Mouse (Mus musculus) spleen, adult 18-20 months (tissue): ENCODE measurements at regions not wholly inside any gene's neighbourhood (a gene's known extent, or its start where the extent isn't known, plus 50 kb on each side); places are given as distances from the start of the nearest gene placed in this dataset.

ENCODE experiments used
- DNase-seq, 2 experiments: peaks; one replicate each; pipeline ENCODE4 v3.0.0; 2022; ENCODE audit warnings: mixed read lengths in 2 of 2

DNA sequence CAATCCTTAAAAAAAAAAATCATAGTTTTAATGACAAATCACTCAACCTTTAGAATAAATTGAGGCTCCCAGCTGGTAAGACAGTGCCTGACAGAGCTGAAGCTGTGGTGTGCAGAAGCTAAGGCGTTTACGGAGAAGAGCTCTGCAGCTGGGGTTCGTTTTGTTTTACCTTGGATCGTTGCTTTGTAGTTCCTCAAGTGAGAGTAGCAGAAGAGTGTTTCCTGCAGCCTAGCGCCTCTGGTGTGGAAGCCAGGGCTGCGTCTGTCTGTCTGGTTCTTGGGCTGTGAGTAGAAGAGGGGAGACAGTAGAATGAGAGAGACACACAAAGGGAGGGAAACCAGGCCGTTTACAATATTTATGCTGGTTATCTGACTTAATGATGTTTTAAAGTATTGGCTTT lies 296.8 kb downstream of the Irs2 start:
- no peak for DNase-seq

GRCm38 (mm10) chr8:10708509-10708908 lies 299.7 kb downstream of the Irs2 start:
- no peak for DNase-seq

- no peak for DNase-seq
Observed at GRCm38 (mm10) chr8:10707122-10707521, 301.1 kb downstream of the Irs2 start.

GRCm38 (mm10) chr8:10705909-10706308 lies 302.3 kb downstream of the Irs2 start:
- DNase-seq = no peak

GRCm38 (mm10) chr8:10702755-10703154 lies 305.5 kb downstream of the Irs2 start:
- no peak for DNase-seq

GRCm38 (mm10) chr8:10702248-10702647 lies 306.0 kb downstream of the Irs2 start:
- no peak for DNase-seq

DNA sequence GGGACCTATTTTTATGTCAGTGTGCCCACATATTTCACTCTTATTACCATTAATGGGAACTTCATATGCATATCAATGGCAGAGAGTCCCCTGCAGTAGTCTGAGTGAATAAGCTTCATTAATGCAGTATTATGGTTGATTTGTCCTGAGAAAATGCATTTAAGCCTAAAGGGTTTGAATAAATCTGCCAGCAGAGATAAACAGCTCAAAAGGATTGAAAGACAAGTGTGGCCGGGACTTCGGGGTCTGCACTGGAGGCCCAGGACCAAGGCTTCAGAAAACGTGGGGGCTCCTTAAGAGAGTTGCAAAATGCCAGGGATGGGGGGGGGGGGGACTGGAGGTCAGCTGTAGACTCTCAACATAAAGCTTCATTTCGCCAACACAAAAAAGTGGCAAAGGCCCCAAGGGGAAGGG lies 306.6 kb downstream of the Irs2 start:
- DNase-seq = no peak

DNA sequence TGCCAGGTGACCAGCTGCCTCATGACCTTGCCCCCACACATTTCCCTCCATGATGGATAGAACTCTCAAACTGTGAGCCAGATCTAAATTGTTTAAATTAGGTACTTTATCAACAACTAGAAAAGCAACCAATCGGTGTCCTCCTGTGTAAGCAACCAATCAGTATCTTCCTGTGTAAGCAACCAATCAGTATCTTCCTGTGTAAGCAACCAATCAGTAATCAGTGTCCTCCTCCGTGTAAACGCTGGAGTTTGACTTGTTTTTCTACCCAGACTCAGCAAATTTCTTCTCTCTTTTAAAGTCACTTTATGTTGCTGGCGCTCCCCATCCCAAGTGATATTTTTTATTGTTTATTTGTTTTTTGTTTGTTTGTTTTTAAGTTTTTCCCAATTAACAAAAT lies 307.0 kb downstream of the Irs2 start:
- no peak for DNase-seq

DNA sequence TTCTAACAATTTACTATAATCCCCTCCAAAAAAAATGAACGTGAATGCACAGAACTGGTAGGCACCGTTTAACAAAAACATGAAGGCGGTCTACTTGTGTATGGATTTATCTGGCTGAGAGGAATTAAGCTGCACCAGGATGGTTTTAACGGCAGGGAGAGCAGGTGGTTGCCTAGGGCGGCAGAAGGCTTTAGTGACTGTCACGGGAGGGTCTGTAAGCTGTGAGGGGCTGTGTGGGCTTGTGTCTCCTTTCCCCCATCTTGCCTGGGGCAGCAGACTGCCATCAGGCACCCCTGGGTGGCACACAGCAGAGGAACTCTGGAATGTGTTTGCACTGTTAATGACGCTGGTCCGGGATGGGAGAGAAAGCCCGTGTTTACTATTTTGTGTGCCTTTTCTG lies 308.6 kb downstream of the Irs2 start:
- no peak for DNase-seq

DNA sequence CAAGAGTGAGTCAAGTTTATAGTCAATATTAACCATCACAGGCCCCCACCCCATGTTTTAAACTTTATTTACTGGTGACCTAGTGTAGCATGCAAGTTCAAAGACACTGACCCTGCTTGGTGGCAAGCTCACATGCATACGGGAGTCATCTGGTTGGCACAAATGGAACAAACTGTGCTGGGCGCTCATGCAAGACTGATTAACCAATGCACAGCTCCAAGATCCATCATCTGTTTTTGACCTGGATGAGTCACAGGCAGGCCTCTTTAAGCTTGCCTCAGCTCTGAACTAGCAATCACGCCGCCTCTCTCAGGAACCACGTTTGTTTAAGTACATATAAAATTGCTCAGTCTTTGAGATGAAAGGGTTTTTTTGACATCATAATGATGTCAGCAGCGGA lies 313.1 kb downstream of the Irs2 start:
- no peak for DNase-seq

DNA sequence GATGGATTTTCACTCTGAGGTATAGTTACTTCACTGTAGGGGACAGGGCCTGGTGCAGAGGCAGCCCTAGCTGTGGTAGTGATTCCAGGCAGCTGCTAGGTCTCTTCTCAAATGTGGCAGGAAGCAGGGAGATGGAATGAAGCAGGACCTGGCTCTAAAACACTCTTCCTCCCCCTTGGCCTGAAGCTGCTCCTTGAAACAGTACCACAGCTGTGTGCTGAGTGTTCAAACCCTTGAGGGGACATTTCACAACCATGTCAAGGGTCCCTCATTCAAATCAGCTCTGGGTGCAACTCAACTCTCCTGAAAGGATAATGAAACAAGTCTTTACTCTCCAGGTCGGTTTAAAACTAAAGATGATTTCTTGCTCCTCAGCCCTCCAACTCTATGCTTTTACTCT lies 317.6 kb downstream of the Irs2 start:
- no peak for DNase-seq

DNA sequence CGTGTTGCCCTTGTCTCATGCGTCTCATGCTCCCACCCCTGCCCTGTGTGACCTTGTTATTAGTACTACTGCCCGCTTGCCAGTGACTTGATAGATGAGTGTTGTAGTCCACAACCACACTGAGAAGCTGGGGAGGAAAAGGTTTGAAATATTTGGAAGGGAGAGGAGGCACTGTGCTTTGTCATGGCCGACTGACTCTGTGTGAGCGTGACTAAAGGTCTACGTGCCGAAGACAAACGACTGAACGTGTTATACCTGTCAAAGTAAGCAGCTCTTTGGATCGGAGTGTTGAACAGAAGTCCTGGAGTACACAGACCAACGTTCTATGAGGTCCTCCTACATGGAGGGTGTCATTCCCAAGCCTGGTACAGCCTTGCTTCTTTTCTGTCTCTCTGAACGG lies 318.4 kb downstream of the Irs2 start:
- no peak for DNase-seq

DNA sequence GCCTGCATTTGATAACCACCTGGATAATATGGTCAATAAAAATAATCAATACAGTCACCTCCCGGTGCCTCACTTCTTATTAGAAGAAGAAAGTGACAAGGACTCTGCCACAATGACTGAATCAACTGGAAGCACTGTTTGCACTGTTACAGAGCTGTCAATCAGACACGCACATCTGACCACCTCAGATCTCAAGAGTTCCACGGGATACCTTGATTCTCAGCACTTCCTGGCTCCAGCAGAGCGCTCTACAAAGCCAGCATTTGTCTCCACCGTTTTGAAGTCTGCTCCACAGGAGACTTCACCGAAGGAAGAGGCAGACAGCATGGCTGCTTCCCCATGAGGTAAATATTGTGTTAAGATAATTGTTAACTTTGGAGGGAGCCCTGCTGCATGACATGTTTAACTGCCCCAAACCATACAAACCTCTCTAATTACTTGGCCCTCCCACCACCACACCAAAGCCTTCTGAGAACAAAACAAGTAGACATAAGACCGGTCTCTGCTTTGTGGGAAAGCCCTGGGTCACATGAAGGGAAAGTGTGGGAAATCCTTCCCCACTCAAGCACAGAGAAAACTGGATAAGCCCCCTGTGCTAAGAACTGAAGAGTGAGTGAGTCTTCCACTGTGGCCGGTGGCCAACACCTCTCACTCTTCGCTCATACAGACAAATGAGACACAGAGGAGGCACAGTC lies 320.2 kb downstream of the Irs2 start:
- DNase-seq = no peak
